Mouse (Mus musculus): ENCODE results near the gene Dpagt1.
A peak's percentile ranks its signal among the peaks of the same experiment; 100 is the strongest.
"Not testable (repeated sequence)": the region's sequence is repeated elsewhere in the genome, so short reads cannot be mapped to it uniquely, and the experiment has no call there.

Gene Dpagt1

GRCm38 (mm10) chr9:44318076-44318825 lies 7.6 kb upstream of the Dpagt1 start:
- no peak for DNase-seq (ENCODE audit: low read depth in 1 of 2, low spot score in 2 of 2)

GRCm38 (mm10) chr9:44318826-44319095 lies 7.1 kb upstream of the Dpagt1 start:
- no peak for DNase-seq (ENCODE audit: low read depth in 1 of 2, low spot score in 2 of 2)

GRCm38 (mm10) chr9:44319105-44319886 lies 6.5 kb upstream of the Dpagt1 start:
- DNase-seq (ENCODE audit: low read depth in 1 of 2, low spot score in 2 of 2) = no peak

- peak in 1 of 2 experiments; percentile 48 for DNase-seq (ENCODE audit: low read depth in 1 of 2, low spot score in 2 of 2)
Observed at GRCm38 (mm10) chr9:44319887-44320798, 5.7 kb upstream of the Dpagt1 start, which contains the start of gene C2cd2l. TSS of gene C2cd2l (minus strand) at chr9:44320285.

GRCm38 (mm10) chr9:44320799-44321133 lies 5.1 kb upstream of the Dpagt1 start:
- no peak for DNase-seq (ENCODE audit: low read depth in 1 of 2, low spot score in 2 of 2)

- not testable (repeated sequence) for DNase-seq (ENCODE audit: low read depth in 1 of 2, low spot score in 2 of 2)
Observed at GRCm38 (mm10) chr9:44323656-44324055, 2.2 kb upstream of the Dpagt1 start.

GRCm38 (mm10) chr9:44324147-44324546 lies 1.7 kb upstream of the Dpagt1 start:
- no peak for DNase-seq (ENCODE audit: low read depth in 1 of 2, low spot score in 2 of 2)

- not testable (repeated sequence) for DNase-seq (ENCODE audit: low read depth in 1 of 2, low spot score in 2 of 2)
Observed at GRCm38 (mm10) chr9:44325032-44325767, 619 bp upstream of the Dpagt1 start.

GRCm38 (mm10) chr9:44326371-44327063 lies 698 bp downstream of the Dpagt1 start:
- peak in 1 of 2 experiments; percentile 60 for DNase-seq (ENCODE audit: low read depth in 1 of 2, low spot score in 2 of 2)

GRCm38 (mm10) chr9:44327064-44327711 lies 1.4 kb downstream of the Dpagt1 start:
- DNase-seq (ENCODE audit: low read depth in 1 of 2, low spot score in 2 of 2) = no peak

GRCm38 (mm10) chr9:44327926-44328325 lies 2.1 kb downstream of the Dpagt1 start:
- no peak for DNase-seq (ENCODE audit: low read depth in 1 of 2, low spot score in 2 of 2)

- DNase-seq (ENCODE audit: low read depth in 1 of 2, low spot score in 2 of 2) = no peak
Observed at GRCm38 (mm10) chr9:44330736-44331135, 4.9 kb downstream of the Dpagt1 start.

GRCm38 (mm10) chr9:44332918-44333638 lies 7.3 kb downstream of the Dpagt1 start:
- no peak for DNase-seq (ENCODE audit: low read depth in 1 of 2, low spot score in 2 of 2)

GRCm38 (mm10) chr9:44334396-44335330 lies 8.8 kb downstream of the Dpagt1 start, which contains the start of gene H2afx:
TSS of gene H2afx (plus strand) at chr9:44334694.
- peak; percentile 96 to 98 for DNase-seq (ENCODE audit: low read depth in 1 of 2, low spot score in 2 of 2)

- DNase-seq (ENCODE audit: low read depth in 1 of 2, low spot score in 2 of 2) = no peak
Observed at GRCm38 (mm10) chr9:44335331-44336092, 9.7 kb downstream of the Dpagt1 start.

- DNase-seq (ENCODE audit: low read depth in 1 of 2, low spot score in 2 of 2) = no peak
Observed at GRCm38 (mm10) chr9:44336093-44336406, 10.2 kb downstream of the Dpagt1 start.

- DNase-seq (ENCODE audit: low read depth in 1 of 2, low spot score in 2 of 2) = not testable (repeated sequence)
Observed at GRCm38 (mm10) chr9:44336513-44336912, 10.7 kb downstream of the Dpagt1 start.
